Mouse (Mus musculus): ENCODE data around the gene Dyrk1a. TPM values are rescaled to one million over a fixed set of nuclear protein-coding genes. Genes with fewer than 3 reads are reported as not detected.

The Dyrk1a gene
- polyA plus RNA-seq, 1 experiment from 2014 or later = 12.8 TPM

DNA sequence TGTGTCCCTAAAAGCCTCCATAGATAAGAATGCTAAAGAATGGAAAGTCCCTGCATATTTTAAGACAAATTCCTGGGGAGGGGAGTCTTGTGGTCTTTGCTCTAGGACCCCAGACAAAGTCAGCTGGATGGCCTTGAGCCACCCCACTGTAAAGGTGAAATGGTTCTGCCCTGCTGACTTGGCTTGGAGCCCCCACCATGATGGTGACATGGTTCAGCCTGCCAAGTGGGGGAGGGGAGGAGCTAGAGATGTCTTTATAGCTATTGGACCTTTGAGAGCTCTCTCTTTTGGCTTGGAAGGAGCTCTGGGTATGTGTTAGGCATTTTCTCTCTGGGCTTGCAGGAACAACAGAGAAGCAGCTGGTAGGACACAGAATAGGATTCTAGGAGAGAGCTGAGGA, 17.9 kb upstream of the Dyrk1a start:
- no peak for ATAC-seq
- peaks cover 4% of the 10 kb centered on the region; the same call in 1 of the 2 replicates for H3K9me3 ChIP-seq (ENCODE audit: control insufficient read depth, low read length)
- H3K4me3 ChIP-seq (replicated peaks; ENCODE audit: low read length) = no peak overlapping the region
- H3K4me1 ChIP-seq (replicated peaks; ENCODE audit: control insufficient read depth, insufficient read depth, low read length) = no peaks in the 10 kb centered on the region
- H3K4me2 ChIP-seq (ENCODE audit: low read length) = no peak overlapping the region
- no peaks in the 10 kb centered on the region for H3K36me3 ChIP-seq (ENCODE audit: control insufficient read depth, insufficient read depth)
- no peak overlapping the region for H3K9ac ChIP-seq (replicated peaks; ENCODE audit: low read depth, low read length)
- H3K27me3 ChIP-seq (replicated peaks; ENCODE audit: control insufficient read depth, insufficient read depth, low read length) = no peaks in the 10 kb centered on the region
- H3K27ac ChIP-seq (ENCODE audit: low read length) = no peak overlapping the region

DNA sequence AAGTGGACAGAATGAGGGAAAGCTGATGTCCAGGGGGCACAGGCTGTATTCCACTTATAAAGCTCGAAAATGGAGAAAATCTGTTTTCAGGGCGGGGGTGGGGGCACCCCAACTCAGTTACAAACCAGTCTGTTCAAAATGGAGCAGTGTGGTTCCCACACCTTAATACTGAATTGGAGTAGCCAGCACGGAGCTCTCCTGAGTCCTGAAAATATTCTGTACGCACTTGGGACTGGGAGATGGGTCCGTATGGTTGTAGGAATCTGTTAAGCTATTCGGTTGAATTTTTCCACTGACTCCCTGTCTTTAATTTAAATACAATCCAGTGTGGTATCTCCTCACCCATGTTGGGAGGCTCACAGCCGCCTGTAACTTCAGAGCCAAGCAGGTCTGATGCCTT, 14.5 kb upstream of the Dyrk1a start:
- Histone ChIP-seq H3K9ac (replicated peaks; ENCODE audit: low read depth, low read length) (no peak overlapping the region), H3K9me3 (ENCODE audit: control insufficient read depth, low read length) (peaks cover 4% of the 10 kb centered on the region; the same call in 1 of the 2 replicates), H3K4me1 (replicated peaks; ENCODE audit: control insufficient read depth, insufficient read depth, low read length) (no peaks in the 10 kb centered on the region), H3K36me3 (ENCODE audit: control insufficient read depth, insufficient read depth) (no peaks in the 10 kb centered on the region), H3K4me3 (replicated peaks; ENCODE audit: low read length) (no peak overlapping the region), H3K4me2 (ENCODE audit: low read length) (no peak overlapping the region), H3K27me3 (replicated peaks; ENCODE audit: control insufficient read depth, insufficient read depth, low read length) (no peaks in the 10 kb centered on the region), H3K27ac (ENCODE audit: low read length) (no peak overlapping the region)
- 87% methylated on average over 7 of the region's 7 CpGs for WGBS
- no peak for ATAC-seq

GRCm38 (mm10) chr16:94556228-94556627, 13.6 kb upstream of the Dyrk1a start:
- no peak overlapping the region for H3K27ac ChIP-seq (ENCODE audit: low read length)
- H3K4me3 ChIP-seq (replicated peaks; ENCODE audit: low read length) = no peak overlapping the region
- no peaks in the 10 kb centered on the region for H3K27me3 ChIP-seq (replicated peaks; ENCODE audit: control insufficient read depth, insufficient read depth, low read length)
- no peak overlapping the region for H3K4me2 ChIP-seq (ENCODE audit: low read length)
- no peak for ATAC-seq
- H3K9ac ChIP-seq (replicated peaks; ENCODE audit: low read depth, low read length) = no peak overlapping the region
- WGBS = 76% methylated on average over 5 of the region's 5 CpGs
- no peaks in the 10 kb centered on the region for H3K4me1 ChIP-seq (replicated peaks; ENCODE audit: control insufficient read depth, insufficient read depth, low read length)
- peaks cover 4% of the 10 kb centered on the region; the same call in 1 of the 2 replicates for H3K9me3 ChIP-seq (ENCODE audit: control insufficient read depth, low read length)
- H3K36me3 ChIP-seq (ENCODE audit: control insufficient read depth, insufficient read depth) = no peaks in the 10 kb centered on the region

GRCm38 (mm10) chr16:94559282-94559681, 10.5 kb upstream of the Dyrk1a start:
- H3K4me1 ChIP-seq (replicated peaks; ENCODE audit: control insufficient read depth, insufficient read depth, low read length) = no peaks in the 10 kb centered on the region
- no peak overlapping the region for H3K4me2 ChIP-seq (ENCODE audit: low read length)
- peaks cover under 1% of the 10 kb centered on the region; the same call in 1 of the 2 replicates for H3K9me3 ChIP-seq (ENCODE audit: control insufficient read depth, low read length)
- H3K9ac ChIP-seq (replicated peaks; ENCODE audit: low read depth, low read length) = no peak overlapping the region
- no peaks in the 10 kb centered on the region for H3K27me3 ChIP-seq (replicated peaks; ENCODE audit: control insufficient read depth, insufficient read depth, low read length)
- H3K4me3 ChIP-seq (replicated peaks; ENCODE audit: low read length) = no peak overlapping the region
- no peaks in the 10 kb centered on the region for H3K36me3 ChIP-seq (ENCODE audit: control insufficient read depth, insufficient read depth)
- no peak for ATAC-seq
- no peak overlapping the region for H3K27ac ChIP-seq (ENCODE audit: low read length)
- 72% methylated on average over 7 of the region's 7 CpGs for WGBS

DNA sequence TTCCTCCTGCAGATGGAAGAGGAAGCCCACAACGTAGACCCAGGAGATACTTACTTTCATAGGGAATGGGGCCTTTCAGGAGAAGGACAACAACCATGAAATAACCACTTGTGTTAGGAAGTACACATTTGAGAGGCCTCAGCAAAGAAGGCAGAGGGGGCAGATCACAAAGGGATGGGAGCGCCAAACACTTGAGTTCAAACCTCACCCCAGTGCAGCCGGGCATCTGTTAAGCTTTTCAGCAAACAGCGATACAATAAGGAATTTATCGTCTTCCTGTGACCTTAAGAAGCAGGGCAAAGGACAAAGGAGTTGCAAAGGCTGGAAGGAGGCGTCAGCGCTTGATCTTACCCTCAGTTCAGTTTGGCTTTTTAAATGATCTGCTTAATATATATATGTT, 10.0 kb upstream of the Dyrk1a start:
- H3K9me3 ChIP-seq (ENCODE audit: control insufficient read depth, low read length) = no peaks in the 10 kb centered on the region
- no peaks in the 10 kb centered on the region for H3K27me3 ChIP-seq (replicated peaks; ENCODE audit: control insufficient read depth, insufficient read depth, low read length)
- H3K4me3 ChIP-seq (replicated peaks; ENCODE audit: low read length) = no peak overlapping the region
- H3K4me1 ChIP-seq (replicated peaks; ENCODE audit: control insufficient read depth, insufficient read depth, low read length) = no peaks in the 10 kb centered on the region
- no peak overlapping the region for H3K27ac ChIP-seq (ENCODE audit: low read length)
- no peak overlapping the region for H3K9ac ChIP-seq (replicated peaks; ENCODE audit: low read depth, low read length)
- 76% methylated on average over 7 of the region's 7 CpGs for WGBS
- ATAC-seq = no peak
- H3K36me3 ChIP-seq (ENCODE audit: control insufficient read depth, insufficient read depth) = no peaks in the 10 kb centered on the region
- H3K4me2 ChIP-seq (ENCODE audit: low read length) = no peak overlapping the region

- no peaks in the 10 kb centered on the region for H3K4me1 ChIP-seq (replicated peaks; ENCODE audit: control insufficient read depth, insufficient read depth, low read length)
- H3K9me3 ChIP-seq (ENCODE audit: control insufficient read depth, low read length) = no peaks in the 10 kb centered on the region
- H3K4me3 ChIP-seq (replicated peaks; ENCODE audit: low read length) = no peak overlapping the region
- 83% methylated on average over 5 of the region's 5 CpGs for WGBS
- H3K9ac ChIP-seq (replicated peaks; ENCODE audit: low read depth, low read length) = no peak overlapping the region
- H3K27ac ChIP-seq (ENCODE audit: low read length) = no peak overlapping the region
- no peaks in the 10 kb centered on the region for H3K36me3 ChIP-seq (ENCODE audit: control insufficient read depth, insufficient read depth)
- ATAC-seq = no peak
- H3K27me3 ChIP-seq (replicated peaks; ENCODE audit: control insufficient read depth, insufficient read depth, low read length) = no peaks in the 10 kb centered on the region
- no peak overlapping the region for H3K4me2 ChIP-seq (ENCODE audit: low read length)
Measured at GRCm38 (mm10) chr16:94560618-94561017, 9.2 kb upstream of the Dyrk1a start.

DNA sequence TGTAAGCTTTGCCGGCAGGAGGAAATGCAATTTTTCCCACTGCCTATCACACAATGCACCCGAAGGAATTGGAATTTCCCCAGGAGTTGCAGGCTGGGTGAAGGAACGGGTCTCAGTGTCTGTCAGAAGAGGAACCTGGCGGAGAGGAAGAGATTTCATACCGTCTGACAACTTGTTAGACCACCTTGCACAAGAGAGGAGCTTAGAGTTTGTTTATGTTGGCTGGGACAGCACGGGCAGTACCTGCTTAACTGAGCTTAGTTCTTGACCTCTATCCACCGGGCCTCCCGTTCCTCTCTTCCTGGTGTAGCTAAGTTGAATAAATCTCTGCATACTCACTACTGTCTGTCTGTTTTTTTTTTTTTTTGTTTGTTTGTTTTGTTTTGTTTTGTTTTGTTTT, 3.7 kb upstream of the Dyrk1a start:
- no peaks in the 10 kb centered on the region for H3K9me3 ChIP-seq (ENCODE audit: control insufficient read depth, low read length)
- H3K4me2 ChIP-seq (ENCODE audit: low read length) = no peak overlapping the region
- H3K27ac ChIP-seq (ENCODE audit: low read length) = no peak overlapping the region
- H3K4me1 ChIP-seq (replicated peaks; ENCODE audit: control insufficient read depth, insufficient read depth, low read length) = peaks cover 3% of the 10 kb centered on the region; the same call in 1 of the 2 replicates
- no peaks in the 10 kb centered on the region for H3K27me3 ChIP-seq (replicated peaks; ENCODE audit: control insufficient read depth, insufficient read depth, low read length)
- H3K4me3 ChIP-seq (replicated peaks; ENCODE audit: low read length) = no peak overlapping the region
- 80% methylated on average over 8 of the region's 8 CpGs for WGBS
- no peaks in the 10 kb centered on the region for H3K36me3 ChIP-seq (ENCODE audit: control insufficient read depth, insufficient read depth)
- H3K9ac ChIP-seq (replicated peaks; ENCODE audit: low read depth, low read length) = no peak overlapping the region
- ATAC-seq = no peak

DNA sequence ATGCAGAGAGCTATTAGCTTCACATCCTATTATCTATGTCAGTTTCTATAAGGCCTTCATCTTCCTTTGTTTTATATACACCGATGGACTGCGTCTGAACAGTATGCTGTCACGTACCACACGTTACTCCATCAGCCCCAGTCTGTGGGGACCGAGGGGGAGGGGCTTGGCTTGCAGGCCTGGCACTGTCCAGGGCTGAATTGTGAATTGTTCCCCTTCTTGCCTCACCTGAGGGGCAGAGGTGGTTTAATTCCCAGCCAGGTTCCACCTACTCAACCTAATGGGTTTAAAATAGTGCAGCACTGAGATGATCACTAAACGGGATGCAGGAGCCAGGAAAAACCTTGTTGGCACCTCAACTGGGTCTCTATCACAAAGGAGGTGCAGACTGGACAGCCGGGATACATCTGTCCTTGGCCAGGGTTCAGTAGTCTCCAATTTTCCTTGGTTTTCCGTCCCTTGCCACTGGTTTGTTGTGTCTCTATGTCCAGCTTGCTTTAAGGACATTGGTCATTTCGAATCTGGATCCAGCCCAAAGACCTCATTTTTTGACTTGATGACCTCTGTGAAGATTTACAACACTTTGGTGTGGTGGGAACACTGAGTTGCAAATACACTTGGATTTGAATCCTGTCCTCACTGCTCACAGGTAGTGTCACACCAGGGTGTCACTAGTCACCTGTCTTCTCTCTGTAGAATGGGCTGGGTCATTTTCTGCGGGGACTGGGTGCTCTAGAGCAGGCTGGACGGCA, 2.8 kb upstream of the Dyrk1a start:
- no peak for ATAC-seq
- Histone ChIP-seq H3K4me3 (replicated peaks; ENCODE audit: low read length) (no peak overlapping the region), H3K4me2 (ENCODE audit: low read length) (no peak overlapping the region), H3K4me1 (replicated peaks; ENCODE audit: control insufficient read depth, insufficient read depth, low read length) (peaks cover 10% of the 10 kb centered on the region), H3K9me3 (ENCODE audit: control insufficient read depth, low read length) (no peaks in the 10 kb centered on the region), H3K27me3 (replicated peaks; ENCODE audit: control insufficient read depth, insufficient read depth, low read length) (no peaks in the 10 kb centered on the region), H3K27ac (ENCODE audit: low read length) (no peak overlapping the region), H3K9ac (replicated peaks; ENCODE audit: low read depth, low read length) (no peak overlapping the region), H3K36me3 (ENCODE audit: control insufficient read depth, insufficient read depth) (no peaks in the 10 kb centered on the region)
- 82% methylated on average over 11 of the region's 11 CpGs for WGBS

GRCm38 (mm10) chr16:94567751-94568150, 2.1 kb upstream of the Dyrk1a start:
- ATAC-seq = no peak
- H3K9ac ChIP-seq (replicated peaks; ENCODE audit: low read depth, low read length) = no peak overlapping the region
- no peak overlapping the region for H3K4me2 ChIP-seq (ENCODE audit: low read length)
- no peaks in the 10 kb centered on the region for H3K36me3 ChIP-seq (ENCODE audit: control insufficient read depth, insufficient read depth)
- no peak overlapping the region for H3K4me3 ChIP-seq (replicated peaks; ENCODE audit: low read length)
- no peaks in the 10 kb centered on the region for H3K27me3 ChIP-seq (replicated peaks; ENCODE audit: control insufficient read depth, insufficient read depth, low read length)
- H3K4me1 ChIP-seq (replicated peaks; ENCODE audit: control insufficient read depth, insufficient read depth, low read length) = peaks cover 16% of the 10 kb centered on the region
- no peak overlapping the region for H3K27ac ChIP-seq (ENCODE audit: low read length)
- 69% methylated on average over 5 of the region's 5 CpGs for WGBS
- no peaks in the 10 kb centered on the region for H3K9me3 ChIP-seq (ENCODE audit: control insufficient read depth, low read length)

All from forebrain, embryonic 16.5 days (tissue).